Mouse (Mus musculus) heart, adult 2 months (tissue): ENCODE data around the gene Cdh26. TPM values are rescaled to one million over a fixed set of nuclear protein-coding genes. Genes with fewer than 3 reads are reported as not detected.
A peak's percentile ranks its signal among the peaks of the same experiment; 100 is the strongest.

Source experiments
- DNase-seq, 2 experiments: peaks; one replicate each; pipeline ENCODE4 v3.0.0; 2021
- H3K27ac ChIP-seq: fragments of 200-600 bp; 2 replicates; pipeline ENCODE4 v1.8.1; 2022
- H3K27me3 ChIP-seq: fragments of 200-500 bp; 2 replicates; pipeline ENCODE4 v1.6.1; 2012; ENCODE audit warnings: mild to moderate bottlenecking, low read length, inconsistent platforms, mixed read lengths; ENCODE audit not compliant: control insufficient read depth, insufficient read depth
- H3K36me3 ChIP-seq: fragments of 200-500 bp; 2 replicates; pipeline ENCODE4 v1.6.1; 2012; ENCODE audit warnings: low read length, inconsistent platforms; ENCODE audit not compliant: control insufficient read depth, insufficient read depth
- H3K4me1 ChIP-seq: fragments of 200-500 bp; 2 replicates; pipeline ENCODE4 v1.6.1; 2011; ENCODE audit warnings: low read length; ENCODE audit not compliant: control insufficient read depth, insufficient read depth
- H3K4me3 ChIP-seq: fragments of 200-600 bp; 2 replicates; pipeline ENCODE4 v1.8.1; 2022
- H3K79me2 ChIP-seq: fragments of 200-500 bp; replicated peaks from 2 replicates; pipeline ENCODE4 v1.6.1; 2012; ENCODE audit warnings: mild to moderate bottlenecking, inconsistent platforms, low read length, moderate library complexity, mixed read lengths; ENCODE audit not compliant: control insufficient read depth, insufficient read depth
- H3K9ac ChIP-seq: fragments of 200-500 bp; 2 replicates; pipeline ENCODE4 v1.6.1; 2012; ENCODE audit warnings: low read depth, mild to moderate bottlenecking, control low read depth, inconsistent platforms, low read length, mixed read lengths
- CTCF ChIP-seq: fragments of 200-600 bp; IDR thresholded peaks from 2 replicates; pipeline ENCODE4 v1.8.1; 2022; ENCODE audit warnings: antibody characterized with exemption, mild to moderate bottlenecking, moderate library complexity
- EP300 ChIP-seq: fragments of 200-500 bp; IDR thresholded peaks from 2 replicates; pipeline ENCODE4 v1.6.1; 2011; ENCODE audit warnings: low read depth, low read length, control low read depth; ENCODE audit not compliant: insufficient read depth
- POLR2A ChIP-seq: fragments of 200-500 bp; IDR thresholded peaks from 2 replicates; pipeline ENCODE4 v1.6.1; 2011; ENCODE audit warnings: mild to moderate bottlenecking, low read depth, low read length, control low read depth; ENCODE audit not compliant: insufficient read depth
- WGBS: fragments of 180-500 bp; shearing (Covaris S2); methylation state at CpG from one replicate; pipeline ENCODE4 v1.1.7; 2018; 5-methylcytosine and 5-hydroxymethylcytosine counted together
- intact Hi-C: fragments of 180-260 bp; cut with DNase I; formaldehyde crosslinking; loops from one replicate; pipeline ENCODE4 v1.15.1; 2025
- polyA plus RNA-seq: library from polyadenylated mRNA; depleted of rRNA; stranded (reverse); fragments of >200 nt; gene quantifications from 2 replicates; pipeline ENCODE4 v1.2.3, GENCODE M21; 2012
- total RNA-seq, 2 experiments: library from RNA; stranded (reverse); gene quantifications; 2 replicates each; pipeline ENCODE4 v1.2.3; 2021

Gene Cdh26
- total and polyA plus RNA-seq, 3 experiments: 0.76 TPM; not detected in 2

DNA sequence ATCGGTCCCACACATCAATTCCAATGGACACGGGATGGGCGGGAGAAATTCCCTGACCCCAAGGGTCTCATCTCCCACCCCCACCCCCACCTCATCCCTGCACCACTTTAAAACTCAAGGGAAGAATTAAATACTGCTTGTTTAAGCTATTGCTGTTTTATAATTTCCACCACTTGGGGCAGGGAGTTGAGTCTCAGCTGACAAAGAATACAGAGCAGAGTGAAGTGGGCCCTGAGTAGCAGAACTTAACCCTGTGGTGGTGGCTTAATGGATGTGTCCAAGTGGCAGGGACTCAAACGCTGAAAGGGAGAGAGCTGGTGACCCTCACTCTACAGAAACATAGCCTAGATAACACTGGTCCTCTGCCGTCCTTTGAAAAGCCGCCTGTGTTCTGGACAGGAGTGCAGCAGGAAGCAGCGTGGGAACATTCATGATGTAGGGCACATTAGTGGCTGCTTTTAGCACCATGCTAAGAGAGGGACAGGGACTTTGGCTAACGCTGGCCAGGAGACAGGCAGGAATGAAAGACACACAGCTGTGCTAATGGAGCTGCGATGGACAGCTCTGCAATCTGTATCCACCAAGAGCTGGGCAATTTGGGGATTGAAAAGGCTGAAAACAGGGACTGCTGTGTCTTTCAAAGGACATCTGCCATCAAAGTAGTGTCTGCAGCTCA is 60.1 kb downstream of the Cdh26 start:
- no peak for TF ChIP-seq CTCF
- no peak for TF ChIP-seq EP300
- TF ChIP-seq POLR2A: no peak
- WGBS: 57% methylated on average over 9 of the region's 9 CpGs
- no peak overlapping the region for H3K4me3 ChIP-seq
- no peaks in the 10 kb centered on the region for H3K79me2 ChIP-seq
- no peak overlapping the region for H3K27ac ChIP-seq
- H3K36me3 ChIP-seq: no peaks in the 10 kb centered on the region
- no peak for DNase-seq
- no peak overlapping the region for H3K9ac ChIP-seq
- H3K27me3 ChIP-seq: no peaks in the 10 kb centered on the region
- peaks cover 6% of the 10 kb centered on the region for H3K4me1 ChIP-seq
- intact Hi-C loops: loop anchor here (5.0 kb wide), 2 partner anchors 63 to 78 kb away; partner anchors contain the start of genes Fam217b and Ppp1r3d

DNA sequence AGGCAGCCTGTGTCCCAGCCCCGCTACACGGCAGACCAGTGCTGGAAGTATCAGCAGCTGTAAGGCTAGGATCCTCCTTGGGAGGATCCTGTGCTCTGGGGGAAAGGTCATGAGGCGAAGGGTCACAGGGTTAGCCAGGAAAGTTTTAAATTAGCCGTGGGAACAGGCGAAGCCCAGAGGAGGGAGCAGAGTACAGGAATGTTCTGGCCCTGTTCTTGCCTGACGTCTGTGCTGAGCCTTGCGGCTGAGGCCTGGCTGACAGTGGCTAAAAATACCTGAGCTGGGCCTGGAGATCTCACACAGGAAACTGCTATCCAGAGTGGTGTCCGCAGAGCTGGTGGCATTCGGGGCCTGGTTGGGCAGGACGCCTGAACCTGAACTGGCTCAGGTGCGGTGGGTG is 63.7 kb downstream of the Cdh26 start:
- peak overlapping the region; percentile 20; the same call in 1 of the 2 replicates for H3K9ac ChIP-seq
- no peaks in the 10 kb centered on the region for H3K27me3 ChIP-seq
- 25% methylated on average over 11 of the region's 11 CpGs for WGBS
- no peaks in the 10 kb centered on the region for H3K79me2 ChIP-seq
- H3K4me1 ChIP-seq: peaks cover 6% of the 10 kb centered on the region
- peak overlapping the region; percentile 95 for H3K27ac ChIP-seq
- peak; percentile 70 to 84 for DNase-seq
- intact Hi-C loops: loop anchor here (5.0 kb wide), 2 partner anchors 67 to 82 kb away; partner anchors contain the start of genes Fam217b and Ppp1r3d
- H3K4me3 ChIP-seq: no peak overlapping the region
- no peaks in the 10 kb centered on the region for H3K36me3 ChIP-seq
- TF ChIP-seq POLR2A (no peak), CTCF (0 out of 2 replicates have a peak, but pooled peaks have one; percentile 9), EP300 (peak; percentile 72; the same call in 1 of the 2 replicates)

DNA sequence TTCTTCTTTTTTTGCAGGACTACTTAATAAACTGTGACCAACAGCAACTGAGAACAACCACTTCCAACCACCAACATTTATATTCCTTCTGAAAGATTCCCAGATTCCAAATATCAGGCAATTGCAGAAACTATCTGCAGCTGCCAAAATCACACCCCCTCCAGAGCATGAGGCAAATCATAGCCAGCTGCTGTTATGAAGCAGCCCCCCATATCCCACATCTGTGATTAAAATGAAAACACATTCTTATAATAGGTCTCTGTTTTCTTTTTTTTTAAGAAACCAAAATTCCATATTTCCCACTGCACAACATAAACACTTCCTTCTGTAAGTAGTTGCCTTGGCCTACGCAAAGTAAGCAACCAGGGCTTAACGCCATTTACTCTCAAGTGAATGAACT is 65.5 kb downstream of the Cdh26 start:
- no peak for DNase-seq
- no peaks in the 10 kb centered on the region for H3K36me3 ChIP-seq
- no peak for TF ChIP-seq EP300
- TF ChIP-seq CTCF: no peak
- TF ChIP-seq POLR2A: no peak
- H3K27me3 ChIP-seq: no peaks in the 10 kb centered on the region
- H3K27ac ChIP-seq: no peak overlapping the region
- no peaks in the 10 kb centered on the region for H3K79me2 ChIP-seq
- intact Hi-C loops: no loop called here
- peaks cover 6% of the 10 kb centered on the region for H3K4me1 ChIP-seq
- no peak overlapping the region for H3K4me3 ChIP-seq
- no peak overlapping the region for H3K9ac ChIP-seq
- WGBS: 88% methylated on average over 2 of the region's 2 CpGs

DNA sequence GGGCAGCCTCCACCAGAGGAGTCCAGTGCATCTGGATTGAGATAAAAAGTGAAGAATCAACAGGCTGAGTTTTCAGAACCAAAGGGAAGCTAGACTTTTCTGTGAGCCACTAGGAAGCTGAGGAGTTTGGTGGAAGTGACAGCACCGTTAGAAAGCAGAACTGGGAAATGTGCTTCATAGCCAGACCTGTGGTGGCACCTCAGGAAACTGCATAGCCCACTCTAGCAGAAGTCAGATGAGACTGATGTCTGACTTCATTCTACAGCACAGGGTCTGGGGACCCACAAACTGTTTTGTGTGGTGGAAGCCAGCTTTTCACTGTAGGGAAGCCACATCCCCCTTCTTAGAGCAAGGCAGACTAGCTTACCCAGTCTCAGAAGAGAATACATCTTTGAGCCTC is 67.6 kb downstream of the Cdh26 start:
- no peaks in the 10 kb centered on the region for H3K79me2 ChIP-seq
- no peak overlapping the region for H3K4me3 ChIP-seq
- DNase-seq: no peak
- peaks cover 6% of the 10 kb centered on the region for H3K4me1 ChIP-seq
- H3K27me3 ChIP-seq: no peaks in the 10 kb centered on the region
- H3K27ac ChIP-seq: peak overlapping the region; percentile 48
- TF ChIP-seq POLR2A: no peak
- TF ChIP-seq EP300: no peak
- TF ChIP-seq CTCF: no peak
- no peaks in the 10 kb centered on the region for H3K36me3 ChIP-seq
- intact Hi-C loops: no loop called here
- H3K9ac ChIP-seq: no peak overlapping the region
- 39% methylated on average over 1 of the region's 1 CpGs for WGBS

DNA sequence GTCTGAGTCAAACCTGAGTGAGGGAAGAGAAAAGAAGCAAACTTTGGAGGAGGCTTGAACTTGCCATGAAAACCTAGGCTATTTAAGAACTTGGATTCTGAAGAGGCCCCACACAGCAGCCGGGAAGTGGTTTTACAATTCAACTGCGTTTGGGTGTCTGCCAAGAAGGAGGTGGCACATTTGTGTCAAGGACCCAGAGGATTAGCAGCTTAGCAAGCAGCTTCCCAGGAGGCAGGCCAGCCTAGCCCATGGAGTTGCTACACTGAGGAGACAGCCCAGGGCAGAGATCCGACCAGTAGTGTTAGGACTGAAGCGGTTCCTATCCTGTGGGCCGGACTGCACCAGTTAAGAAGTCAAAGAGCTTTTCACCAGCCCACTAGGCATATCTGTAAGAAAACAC is 68.1 kb downstream of the Cdh26 start:
- H3K27ac ChIP-seq: peak overlapping the region; percentile 48
- WGBS: 27% methylated on average over 5 of the region's 5 CpGs
- H3K27me3 ChIP-seq: no peaks in the 10 kb centered on the region
- no peaks in the 10 kb centered on the region for H3K79me2 ChIP-seq
- H3K4me3 ChIP-seq: no peak overlapping the region
- peak; percentile 27 to 30 for DNase-seq
- H3K36me3 ChIP-seq: no peaks in the 10 kb centered on the region
- intact Hi-C loops: no loop called here
- peaks cover 6% of the 10 kb centered on the region for H3K4me1 ChIP-seq
- H3K9ac ChIP-seq: no peak overlapping the region
- TF ChIP-seq CTCF: no peak
- no peak for TF ChIP-seq EP300
- no peak for TF ChIP-seq POLR2A

DNA sequence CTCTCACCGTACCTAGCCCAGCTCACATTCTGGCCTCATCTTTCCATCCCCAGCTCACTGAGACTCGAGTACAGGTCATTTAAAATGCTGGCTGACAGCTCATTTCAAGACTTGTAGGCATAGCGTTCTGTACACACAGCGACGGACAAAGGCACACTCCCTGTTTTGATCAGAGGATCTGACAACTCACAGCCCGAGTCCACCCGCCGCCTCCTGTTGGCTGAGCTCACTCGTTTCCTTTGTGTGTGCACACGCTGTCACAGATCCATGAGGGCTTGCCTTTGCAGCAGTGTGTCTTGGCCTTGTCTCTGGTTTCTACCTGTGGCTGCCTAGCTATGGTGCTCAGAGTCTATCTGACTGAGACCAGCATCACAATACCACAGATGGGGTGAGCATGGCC is 72.1 kb downstream of the Cdh26 start:
- Histone ChIP-seq H3K4me3 (no peak overlapping the region), H3K79me2 (no peaks in the 10 kb centered on the region), H3K36me3 (no peaks in the 10 kb centered on the region), H3K27ac (no peak overlapping the region), H3K9ac (no peak overlapping the region), H3K4me1 (no peaks in the 10 kb centered on the region; the same call in none of the 2 replicates), H3K27me3 (no peaks in the 10 kb centered on the region)
- no peak for TF ChIP-seq POLR2A
- no peak for TF ChIP-seq CTCF
- TF ChIP-seq EP300: no peak
- intact Hi-C loops: no loop called here
- WGBS: 77% methylated on average over 10 of the region's 10 CpGs
- DNase-seq: no peak
